Mouse (Mus musculus): Measurements from ENCODE around the gene Rnf38.

GRCm38 (mm10) chr4:44110771-44111170 is 122.8 kb downstream of the Rnf38 start:
- TF ChIP-seq POLR2A (IDR thresholded peaks at IDR 0.05; ENCODE audit: insufficient read depth, low read length), result no peak
- TF ChIP-seq CTCF (IDR thresholded peaks at IDR 0.05; ENCODE audit: low read depth, low read length), result no peak
